Mouse (Mus musculus): ENCODE measurements at regions not wholly inside any gene's neighbourhood (a gene's known extent, or its start where the extent isn't known, plus 50 kb on each side); places are given as distances from the start of the nearest gene placed in this dataset.
A peak's percentile ranks its signal among the peaks of the same experiment; 100 is the strongest.

- intact Hi-C loops (cut with DNase I), result no loop called here
- DNase-seq, result no peak
Measured at GRCm38 (mm10) chr5:80484676-80485075, 535.3 kb upstream of the Adgrl3 start.

- intact Hi-C loops (cut with DNase I), result no loop called here
- DNase-seq, result no peak
Measured at GRCm38 (mm10) chr5:80488332-80488731, 531.6 kb upstream of the Adgrl3 start.

GRCm38 (mm10) chr5:80508672-80509071 lies 511.3 kb upstream of the Adgrl3 start:
- peak; percentile 34 to 55 for DNase-seq
- intact Hi-C loops (cut with DNase I), result no loop called here

- intact Hi-C loops (cut with DNase I), result no loop called here
- no peak for DNase-seq
Measured at GRCm38 (mm10) chr5:80539997-80540396, 479.9 kb upstream of the Adgrl3 start.

GRCm38 (mm10) chr5:80551673-80552072 lies 468.3 kb upstream of the Adgrl3 start:
- DNase-seq, result no peak
- intact Hi-C loops (cut with DNase I), result no loop called here

GRCm38 (mm10) chr5:80578741-80579140 lies 441.2 kb upstream of the Adgrl3 start:
- intact Hi-C loops (cut with DNase I), result no loop called here
- DNase-seq, result no peak

GRCm38 (mm10) chr5:80611571-80611970 lies 408.4 kb upstream of the Adgrl3 start:
- intact Hi-C loops (cut with DNase I), result no loop called here
- no peak for DNase-seq

GRCm38 (mm10) chr5:80627225-80627624 lies 392.7 kb upstream of the Adgrl3 start:
- peak in 1 of 2 experiments; percentile 1 for DNase-seq
- intact Hi-C loops (cut with DNase I), result no loop called here

GRCm38 (mm10) chr5:80659043-80659442 lies 360.9 kb upstream of the Adgrl3 start:
- intact Hi-C loops (cut with DNase I), result no loop called here
- DNase-seq, result peak in 1 of 2 experiments; percentile 1

- intact Hi-C loops (cut with DNase I), result no loop called here
- DNase-seq, result no peak
Measured at GRCm38 (mm10) chr5:80659530-80659929, 360.4 kb upstream of the Adgrl3 start.

GRCm38 (mm10) chr5:80670258-80670947 lies 349.5 kb upstream of the Adgrl3 start:
- DNase-seq, result no peak
- intact Hi-C loops (cut with DNase I), result no loop called here

- intact Hi-C loops (cut with DNase I), result no loop called here
- no peak for DNase-seq
Measured at GRCm38 (mm10) chr5:80683431-80683830, 336.5 kb upstream of the Adgrl3 start.

- DNase-seq, result no peak
- intact Hi-C loops (cut with DNase I), result no loop called here
Measured at GRCm38 (mm10) chr5:80700848-80701247, 319.1 kb upstream of the Adgrl3 start.

- no peak for DNase-seq
- intact Hi-C loops (cut with DNase I), result no loop called here
Measured at GRCm38 (mm10) chr5:80704732-80705131, 315.2 kb upstream of the Adgrl3 start.

- DNase-seq, result peak; percentile 65 to 66
- intact Hi-C loops (cut with DNase I), result no loop called here
Measured at GRCm38 (mm10) chr5:80706645-80707056, 313.3 kb upstream of the Adgrl3 start.

All from heart, postnatal 10 days (tissue).